Mouse (Mus musculus): ENCODE measurements around the gene Tcf12. TPM values are rescaled to one million over a fixed set of nuclear protein-coding genes. Genes with fewer than 3 reads are reported as not detected.

Gene Tcf12
- 150 and 177 TPM in 2 replicates for polyA plus RNA-seq (2011; ENCODE audit: insufficient read length, low read depth, missing spikeins)

DNA sequence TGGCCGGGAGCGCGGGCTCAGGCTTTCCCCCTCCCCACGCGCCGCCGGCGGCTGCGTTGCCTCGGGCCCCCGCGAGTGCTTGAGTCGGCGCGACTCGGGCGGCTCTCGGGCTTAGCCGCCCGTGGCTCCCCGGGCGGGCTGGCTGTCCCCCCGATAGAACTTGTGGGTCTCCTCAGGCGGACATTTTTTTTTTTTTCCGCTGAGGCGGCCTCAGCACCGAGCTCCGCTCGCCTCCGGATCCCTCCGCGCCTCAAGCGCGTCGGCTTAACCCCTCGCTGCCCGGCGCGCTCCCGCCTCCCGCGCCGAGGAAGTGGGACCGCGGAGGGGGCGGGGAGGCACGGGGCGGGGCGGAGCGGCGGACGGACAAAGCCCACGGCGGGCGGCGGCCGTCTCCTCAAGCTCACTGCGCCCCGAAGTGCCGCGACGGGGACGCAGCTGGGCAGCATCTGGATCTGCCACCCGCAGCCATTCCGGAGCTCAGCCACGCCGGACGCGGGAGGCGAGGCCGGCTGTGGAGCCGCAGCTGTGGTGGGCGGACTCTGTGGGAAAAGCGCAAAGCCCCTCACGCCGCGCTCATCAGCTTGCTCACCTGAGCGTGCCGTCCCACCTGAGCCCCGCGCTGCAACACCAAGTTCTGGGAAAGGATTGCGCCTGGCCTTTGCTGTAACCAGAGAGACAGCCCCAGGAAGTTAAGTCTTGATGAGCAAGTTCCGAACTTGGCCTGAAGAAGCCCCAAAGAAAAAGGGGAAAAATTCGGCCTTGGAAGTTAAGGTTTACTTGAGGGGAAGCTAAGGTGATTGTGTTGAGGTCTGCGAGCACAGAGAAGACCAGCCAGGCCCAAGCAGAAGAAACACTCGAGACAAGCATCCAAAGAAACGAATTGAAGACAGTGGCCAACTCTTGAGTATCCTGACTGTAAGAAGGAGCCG, at the start of gene Tcf12:
Gene Tcf12 (minus strand): TSS at position 250 of the 929 bp plus-strand sequence.
- peak within 1 kb of the TSS; percentile 79 for H3K27ac ChIP-seq (ENCODE audit: insufficient read depth, low read length)
- TF ChIP-seq POLR2A (IDR thresholded peaks at IDR 0.05; ENCODE audit: low read depth, low read length) (peak; percentile 61), CTCF (IDR thresholded peaks at IDR 0.05; ENCODE audit: borderline replicate concordance, insufficient read depth, low read length) (no peak)
- H3K4me1 ChIP-seq (ENCODE audit: control insufficient read depth, insufficient read depth, low read length) = no peaks in the 10 kb centered on the region
- H3K4me3 ChIP-seq (ENCODE audit: insufficient read depth, low read length) = peak within 1 kb of the TSS; percentile 81

DNA sequence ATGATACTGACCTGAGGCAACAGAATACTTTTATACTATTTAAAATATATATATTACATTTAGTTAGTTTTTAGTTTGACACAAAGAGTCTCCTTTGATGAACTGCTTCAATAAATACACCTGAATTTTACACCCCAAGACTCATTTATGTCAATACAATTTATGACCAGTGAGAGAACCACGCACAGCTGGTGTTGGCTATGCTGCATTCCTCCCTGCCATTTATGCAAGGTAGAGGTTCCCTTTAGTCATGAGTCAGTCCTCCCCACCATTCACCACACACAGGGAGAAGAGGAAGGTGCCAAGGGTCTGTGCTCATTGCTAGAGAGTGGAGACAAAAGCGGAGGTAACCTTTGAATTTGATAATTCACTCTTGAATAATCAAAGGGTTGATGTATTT, 46.7 kb upstream of the Tcf12 start:
- H3K27ac ChIP-seq (ENCODE audit: insufficient read depth, low read length) = no peak overlapping the region
- no peaks in the 10 kb centered on the region for H3K4me1 ChIP-seq (ENCODE audit: control insufficient read depth, insufficient read depth, low read length)
- TF ChIP-seq CTCF (IDR thresholded peaks at IDR 0.05; ENCODE audit: borderline replicate concordance, insufficient read depth, low read length) (no peak), POLR2A (IDR thresholded peaks at IDR 0.05; ENCODE audit: low read depth, low read length) (no peak)
- H3K4me3 ChIP-seq (ENCODE audit: insufficient read depth, low read length) = no peak overlapping the region

- Histone ChIP-seq H3K27ac (ENCODE audit: insufficient read depth, low read length) (no peak overlapping the region), H3K4me1 (ENCODE audit: control insufficient read depth, insufficient read depth, low read length) (no peaks in the 10 kb centered on the region), H3K4me3 (ENCODE audit: insufficient read depth, low read length) (no peak overlapping the region)
- no peak for TF ChIP-seq CTCF (IDR thresholded peaks at IDR 0.05; ENCODE audit: borderline replicate concordance, insufficient read depth, low read length)
- no peak for TF ChIP-seq POLR2A (IDR thresholded peaks at IDR 0.05; ENCODE audit: low read depth, low read length)
These were observed 45.4 kb upstream of the Tcf12 start for GRCm38 (mm10) chr9:72157091-72157490.

- no peak overlapping the region for H3K27ac ChIP-seq (ENCODE audit: insufficient read depth, low read length)
- H3K4me1 ChIP-seq (ENCODE audit: control insufficient read depth, insufficient read depth, low read length) = no peaks in the 10 kb centered on the region
- TF ChIP-seq CTCF (IDR thresholded peaks at IDR 0.05; ENCODE audit: borderline replicate concordance, insufficient read depth, low read length) (no peak), POLR2A (IDR thresholded peaks at IDR 0.05; ENCODE audit: low read depth, low read length) (no peak)
- no peak overlapping the region; the same call in 1 of the 2 replicates for H3K4me3 ChIP-seq (ENCODE audit: insufficient read depth, low read length)
These were observed 43.8 kb upstream of the Tcf12 start for GRCm38 (mm10) chr9:72155250-72156138.

DNA sequence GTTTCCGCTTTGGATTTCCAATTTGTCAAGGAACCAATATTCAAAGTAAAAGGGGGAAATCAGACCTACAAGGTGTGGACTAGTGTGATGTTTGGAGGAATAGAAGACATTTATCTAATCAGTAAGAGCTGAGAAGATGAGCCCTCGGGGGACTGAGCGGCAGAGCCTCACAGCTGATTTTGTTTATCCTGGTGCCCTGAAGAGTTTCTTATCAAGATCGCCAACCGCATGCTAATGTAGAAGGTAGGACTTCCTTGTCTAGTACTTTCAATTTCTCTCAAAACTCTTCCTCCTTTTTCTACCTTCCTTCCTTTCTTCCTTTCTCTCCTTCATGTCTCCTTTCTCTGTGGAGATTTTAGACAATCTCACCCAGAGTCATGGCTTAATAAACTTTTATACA, 32.5 kb upstream of the Tcf12 start:
- H3K4me3 ChIP-seq (ENCODE audit: insufficient read depth, low read length) = no peak overlapping the region
- no peak overlapping the region for H3K27ac ChIP-seq (ENCODE audit: insufficient read depth, low read length)
- TF ChIP-seq POLR2A (IDR thresholded peaks at IDR 0.05; ENCODE audit: low read depth, low read length) (no peak), CTCF (IDR thresholded peaks at IDR 0.05; ENCODE audit: borderline replicate concordance, insufficient read depth, low read length) (no peak)
- H3K4me1 ChIP-seq (ENCODE audit: control insufficient read depth, insufficient read depth, low read length) = no peaks in the 10 kb centered on the region

DNA sequence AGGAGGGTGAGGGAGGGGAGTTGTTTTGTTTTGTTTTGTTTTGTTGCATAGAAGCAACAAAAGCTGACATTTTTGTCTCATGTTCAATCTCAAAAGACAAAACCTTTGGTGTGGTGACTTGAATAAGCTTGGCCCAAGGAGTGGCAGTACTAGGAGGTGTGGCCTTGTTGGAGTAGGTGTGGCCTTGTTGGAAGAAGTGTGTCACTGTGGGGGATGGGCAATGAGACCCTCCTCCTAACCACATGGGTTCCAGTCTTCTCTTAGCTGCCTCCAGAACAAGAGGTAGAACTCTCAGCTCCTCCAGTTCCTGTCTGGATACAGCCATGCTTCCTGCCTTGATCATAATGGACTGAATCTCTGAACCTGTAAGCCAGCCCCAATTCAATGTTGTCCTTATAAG, 26.2 kb upstream of the Tcf12 start:
- H3K27ac ChIP-seq (ENCODE audit: insufficient read depth, low read length) = no peak overlapping the region
- no peak overlapping the region for H3K4me3 ChIP-seq (ENCODE audit: insufficient read depth, low read length)
- no peaks in the 10 kb centered on the region for H3K4me1 ChIP-seq (ENCODE audit: control insufficient read depth, insufficient read depth, low read length)
- no peak for TF ChIP-seq POLR2A (IDR thresholded peaks at IDR 0.05; ENCODE audit: low read depth, low read length)
- TF ChIP-seq CTCF (IDR thresholded peaks at IDR 0.05; ENCODE audit: borderline replicate concordance, insufficient read depth, low read length) = no peak

GRCm38 (mm10) chr9:72133772-72134245, 22.1 kb upstream of the Tcf12 start:
- peak overlapping the region; percentile 46 for H3K4me3 ChIP-seq (ENCODE audit: insufficient read depth, low read length)
- H3K4me1 ChIP-seq (ENCODE audit: control insufficient read depth, insufficient read depth, low read length) = peaks cover 6% of the 10 kb centered on the region; the same call in 1 of the 2 replicates
- TF ChIP-seq CTCF (IDR thresholded peaks at IDR 0.05; ENCODE audit: borderline replicate concordance, insufficient read depth, low read length) (no peak), POLR2A (IDR thresholded peaks at IDR 0.05; ENCODE audit: low read depth, low read length) (no peak)
- H3K27ac ChIP-seq (ENCODE audit: insufficient read depth, low read length) = peak overlapping the region; percentile 81

GRCm38 (mm10) chr9:72133089-72133771, 21.6 kb upstream of the Tcf12 start:
- peaks cover 6% of the 10 kb centered on the region; the same call in 1 of the 2 replicates for H3K4me1 ChIP-seq (ENCODE audit: control insufficient read depth, insufficient read depth, low read length)
- TF ChIP-seq CTCF (IDR thresholded peaks at IDR 0.05; ENCODE audit: borderline replicate concordance, insufficient read depth, low read length) (no peak), POLR2A (IDR thresholded peaks at IDR 0.05; ENCODE audit: low read depth, low read length) (peak; percentile 65; the same call in 1 of the 2 replicates)
- H3K27ac ChIP-seq (ENCODE audit: insufficient read depth, low read length) = peak overlapping the region; percentile 81
- peak overlapping the region; percentile 46 for H3K4me3 ChIP-seq (ENCODE audit: insufficient read depth, low read length)

- peak overlapping the region; percentile 42 for H3K4me3 ChIP-seq (ENCODE audit: insufficient read depth, low read length)
- H3K27ac ChIP-seq (ENCODE audit: insufficient read depth, low read length) = peak overlapping the region; percentile 81
- no peak for TF ChIP-seq CTCF (IDR thresholded peaks at IDR 0.05; ENCODE audit: borderline replicate concordance, insufficient read depth, low read length)
- peak; percentile 58; the same call in 1 of the 2 replicates for TF ChIP-seq POLR2A (IDR thresholded peaks at IDR 0.05; ENCODE audit: low read depth, low read length)
- peaks cover 6% of the 10 kb centered on the region; the same call in 1 of the 2 replicates for H3K4me1 ChIP-seq (ENCODE audit: control insufficient read depth, insufficient read depth, low read length)
These were observed 21.0 kb upstream of the Tcf12 start for GRCm38 (mm10) chr9:72132728-72133088.
